Mouse (Mus musculus) cerebellum, postnatal 4 days (tissue): ENCODE results near the gene Nectin1.

Source experiments
- DNase-seq, 2 experiments: peaks; one replicate each; pipeline ENCODE4 v3.0.0; 2022; ENCODE audit warnings: low spot score in 2 of 2, mixed read lengths in 1 of 2

Gene Nectin1

GRCm38 (mm10) chr9:43738480-43739084 lies 5.2 kb upstream of the Nectin1 start:
- DNase-seq: no peak

- no peak for DNase-seq
Measured at GRCm38 (mm10) chr9:43741277-43741676, 2.5 kb upstream of the Nectin1 start.

GRCm38 (mm10) chr9:43742066-43742465 lies 1.7 kb upstream of the Nectin1 start:
- no peak for DNase-seq

GRCm38 (mm10) chr9:43742902-43743646 lies 710 bp upstream of the Nectin1 start:
- DNase-seq: peak; percentile 49 to 68

GRCm38 (mm10) chr9:43744138-43744981 lies 576 bp downstream of the Nectin1 start:
- no peak for DNase-seq

GRCm38 (mm10) chr9:43745051-43745792 lies 1.4 kb downstream of the Nectin1 start:
- DNase-seq: no peak

- no peak for DNase-seq
Measured at GRCm38 (mm10) chr9:43745951-43746703, 2.3 kb downstream of the Nectin1 start.

GRCm38 (mm10) chr9:43747710-43748109 lies 3.9 kb downstream of the Nectin1 start:
- DNase-seq: no peak

GRCm38 (mm10) chr9:43748519-43748918 lies 4.7 kb downstream of the Nectin1 start:
- no peak for DNase-seq

- DNase-seq: no peak
Measured at GRCm38 (mm10) chr9:43750053-43750452, 6.3 kb downstream of the Nectin1 start.

GRCm38 (mm10) chr9:43751111-43751510 lies 7.3 kb downstream of the Nectin1 start:
- no peak for DNase-seq

- DNase-seq: no peak
Measured at GRCm38 (mm10) chr9:43753481-43753880, 9.7 kb downstream of the Nectin1 start.

GRCm38 (mm10) chr9:43754083-43754482 lies 10.3 kb downstream of the Nectin1 start:
- DNase-seq: no peak

GRCm38 (mm10) chr9:43754768-43755197 lies 11.0 kb downstream of the Nectin1 start:
- DNase-seq: no peak

- no peak for DNase-seq
Measured at GRCm38 (mm10) chr9:43755464-43755863, 11.7 kb downstream of the Nectin1 start.

- no peak for DNase-seq
Measured at GRCm38 (mm10) chr9:43755928-43756327, 12.1 kb downstream of the Nectin1 start.

- DNase-seq: no peak
Measured at GRCm38 (mm10) chr9:43757225-43757624, 13.4 kb downstream of the Nectin1 start.

- no peak for DNase-seq
Measured at GRCm38 (mm10) chr9:43757972-43758965, 14.5 kb downstream of the Nectin1 start.

- DNase-seq: no peak
Measured at GRCm38 (mm10) chr9:43760078-43760477, 16.3 kb downstream of the Nectin1 start.
